Mouse (Mus musculus) embryonic facial prominence, embryonic 10.5 days (tissue): ENCODE data around the gene Nap1l4. TPM values are rescaled to one million over a fixed set of nuclear protein-coding genes. Genes with fewer than 3 reads are reported as not detected.

Experiments
- DNase-seq: peaks from one replicate; pipeline ENCODE4 v3.0.0-alpha.2; 2017; ENCODE audit warnings: low spot score
- H3K27ac ChIP-seq: fragments of 300-500 bp; sonication (generic); replicated peaks from 2 replicates; pipeline ENCODE4 v1.5.1; 2016; ENCODE audit warnings: mild to moderate bottlenecking
- H3K27me3 ChIP-seq: fragments of 300-500 bp; sonication (generic); replicated peaks from 2 replicates; pipeline ENCODE4 v1.6.1; 2016; ENCODE audit warnings: low read depth, mild to moderate bottlenecking; ENCODE audit not compliant: poor library complexity, severe bottlenecking
- H3K36me3 ChIP-seq: fragments of 300-500 bp; sonication (generic); replicated peaks from 2 replicates; pipeline ENCODE4 v1.6.1; 2016; ENCODE audit warnings: mild to moderate bottlenecking, moderate library complexity
- H3K4me1 ChIP-seq: fragments of 300-500 bp; sonication (generic); 2 replicates; pipeline ENCODE4 v1.6.1; 2016
- H3K4me3 ChIP-seq: fragments of 300-500 bp; sonication (generic); 2 replicates; pipeline ENCODE4 v1.5.1; 2016; ENCODE audit warnings: mild to moderate bottlenecking, moderate library complexity
- H3K9me3 ChIP-seq: fragments of 300-500 bp; sonication (generic); 2 replicates; pipeline ENCODE4 v1.6.1; 2016; ENCODE audit warnings: mild to moderate bottlenecking
- WGBS: fragments of 180-500 bp; shearing (Covaris S2); methylation state at CpG from one replicate; pipeline ENCODE4 v1.1.7; 2016; 5-methylcytosine and 5-hydroxymethylcytosine counted together
- polyA plus RNA-seq: library from polyadenylated mRNA; unstranded; fragments of >200 nt; fragmentation: Nextera tagmentation; extraction: Ambion mirVana; gene quantifications from 2 replicates; pipeline ENCODE4 v1.2.1, GENCODE M21; 2016

The Nap1l4 gene
- polyA plus RNA-seq, 1 experiment from 2014 or later: 377 TPM

DNA sequence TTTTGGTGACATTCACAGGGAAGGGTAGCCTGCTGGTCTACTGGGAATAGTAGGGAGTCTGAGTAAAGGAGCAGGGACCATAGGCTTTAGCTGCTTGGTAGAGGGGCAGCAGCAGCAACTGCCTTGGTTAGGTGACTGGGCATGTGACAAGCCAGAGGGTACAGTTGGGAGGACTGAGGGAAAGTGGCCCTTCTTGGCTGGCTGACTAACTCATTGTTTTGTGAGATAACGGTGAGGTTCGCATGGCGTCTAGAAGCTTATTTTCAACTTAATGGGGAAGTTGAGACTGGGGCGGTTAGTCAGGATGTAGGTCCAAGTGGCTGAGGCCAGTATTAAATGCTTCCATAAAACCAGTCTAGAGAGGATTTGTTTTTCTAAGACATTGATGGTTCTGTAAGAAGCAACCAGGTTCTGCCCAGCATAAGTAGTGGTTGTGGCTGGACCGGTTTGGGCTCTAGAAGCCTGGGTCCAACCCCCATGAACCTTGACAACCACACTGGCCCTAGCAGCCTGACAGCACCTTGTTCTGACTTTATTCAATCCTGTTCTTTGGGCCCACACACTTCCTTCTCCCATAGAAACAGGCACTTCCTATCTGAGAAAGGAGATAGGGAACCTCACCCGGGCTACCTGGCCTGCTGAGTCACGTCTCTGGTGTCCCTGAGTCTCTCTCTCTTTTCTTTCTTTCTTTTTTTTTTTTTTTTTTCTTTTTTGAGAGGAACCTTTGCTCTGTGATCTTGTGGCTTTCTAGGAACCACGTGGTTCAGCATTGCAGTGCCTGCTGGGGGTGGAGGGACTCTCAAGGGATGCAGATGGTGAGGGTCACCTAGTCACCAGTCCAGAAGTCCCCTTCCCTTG, 53.6 kb downstream of the Nap1l4 start:
- no peak overlapping the region for H3K27ac ChIP-seq
- H3K4me1 ChIP-seq: peaks cover 4% of the 10 kb centered on the region
- no peaks in the 10 kb centered on the region for H3K9me3 ChIP-seq
- H3K4me3 ChIP-seq: no peak overlapping the region
- 80% methylated on average over 8 of the region's 8 CpGs for WGBS
- no peaks in the 10 kb centered on the region for H3K36me3 ChIP-seq
- no peak for DNase-seq
- peaks cover 56% of the 10 kb centered on the region for H3K27me3 ChIP-seq

DNA sequence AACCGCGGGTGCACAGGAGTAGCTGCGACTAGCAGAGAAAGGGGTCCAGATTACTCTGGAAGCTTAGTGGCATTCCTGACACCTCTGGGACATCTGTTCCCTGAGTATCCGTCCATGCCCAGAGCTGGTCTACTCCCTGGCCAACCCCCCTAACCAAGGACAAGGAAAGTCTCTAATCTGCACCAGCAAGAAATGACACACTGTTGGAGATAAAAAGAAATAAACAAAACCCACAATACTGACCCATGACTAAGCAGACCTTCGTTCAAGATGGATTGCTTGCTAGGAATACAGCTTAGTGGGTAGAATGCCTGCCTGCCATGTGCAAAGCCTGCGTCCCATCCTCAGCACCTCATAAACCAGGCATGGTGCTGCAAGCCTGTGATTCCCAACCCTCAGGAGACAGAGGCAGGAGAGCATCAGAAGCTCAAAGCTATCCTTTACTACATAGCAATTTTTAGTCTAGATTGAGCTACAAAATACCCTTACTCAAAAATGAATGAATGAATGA, 55.2 kb downstream of the Nap1l4 start:
- Histone ChIP-seq H3K9me3 (no peaks in the 10 kb centered on the region), H3K27ac (no peak overlapping the region), H3K4me3 (no peak overlapping the region), H3K4me1 (peaks cover 6% of the 10 kb centered on the region), H3K36me3 (no peaks in the 10 kb centered on the region), H3K27me3 (peaks cover 53% of the 10 kb centered on the region)
- 91% methylated on average over 6 of the region's 6 CpGs for WGBS
- no peak for DNase-seq

DNA sequence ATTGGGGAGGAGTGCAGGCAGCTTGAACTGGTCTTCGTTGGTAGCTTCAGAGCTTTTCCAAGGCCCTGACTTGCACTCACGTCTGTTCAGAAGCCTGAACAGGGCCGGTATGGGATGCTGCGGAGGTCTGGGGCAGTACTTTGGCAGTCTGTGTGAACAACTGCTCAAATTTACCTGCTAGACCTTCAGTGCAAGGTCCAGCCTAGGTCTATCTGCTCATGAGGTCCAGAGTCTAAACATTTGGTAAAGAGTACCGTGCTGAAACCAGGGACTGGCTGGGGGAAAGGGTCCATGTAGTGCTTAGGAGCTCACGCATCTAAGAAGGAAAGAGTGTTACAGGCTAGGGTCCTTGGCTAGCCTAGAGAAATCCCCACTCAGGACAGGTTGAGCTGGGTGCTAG, 59.2 kb downstream of the Nap1l4 start:
- whole genome bisulfite sequencing: 80% methylated on average over 6 of the region's 6 CpGs
- peaks cover 33% of the 10 kb centered on the region for H3K27me3 ChIP-seq

DNA sequence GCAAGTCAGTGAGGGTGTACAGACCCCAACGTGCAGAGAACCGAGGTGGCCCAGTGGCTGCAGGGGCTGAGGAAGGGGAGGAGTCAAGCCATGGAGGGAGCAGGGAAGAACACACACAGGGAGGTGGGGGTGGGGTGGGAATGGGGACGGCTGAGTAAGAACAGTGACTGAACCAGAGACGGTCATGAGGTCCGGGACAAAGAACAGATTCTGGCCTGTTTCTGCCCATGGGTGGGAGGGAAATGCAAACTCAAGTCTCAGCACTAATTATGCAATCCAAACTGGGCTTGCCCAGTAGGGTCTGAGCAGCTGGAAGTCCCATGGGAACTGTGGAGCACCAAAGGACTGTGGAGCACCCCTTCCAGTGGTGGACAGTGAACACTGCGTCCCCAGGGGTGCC, 66.4 kb downstream of the Nap1l4 start:
- peak; percentile 50 for DNase-seq
- H3K4me1 ChIP-seq: peaks cover 9% of the 10 kb centered on the region
- no peak overlapping the region for H3K4me3 ChIP-seq
- peaks cover 33% of the 10 kb centered on the region for H3K27me3 ChIP-seq
- 11% methylated on average over 6 of the region's 6 CpGs for WGBS
- no peaks in the 10 kb centered on the region for H3K36me3 ChIP-seq
- H3K27ac ChIP-seq: peak overlapping the region; percentile 58; the same call in 1 of the 2 replicates
- H3K9me3 ChIP-seq: no peaks in the 10 kb centered on the region

More for the DNA sequence above, 59.2 kb downstream of the Nap1l4 start:
- H3K4me3 ChIP-seq: no peak overlapping the region
- H3K4me1 ChIP-seq: peaks cover 6% of the 10 kb centered on the region
- no peaks in the 10 kb centered on the region for H3K36me3 ChIP-seq
- H3K9me3 ChIP-seq: no peaks in the 10 kb centered on the region
- no peak for DNase-seq
- H3K27ac ChIP-seq: no peak overlapping the region

DNA sequence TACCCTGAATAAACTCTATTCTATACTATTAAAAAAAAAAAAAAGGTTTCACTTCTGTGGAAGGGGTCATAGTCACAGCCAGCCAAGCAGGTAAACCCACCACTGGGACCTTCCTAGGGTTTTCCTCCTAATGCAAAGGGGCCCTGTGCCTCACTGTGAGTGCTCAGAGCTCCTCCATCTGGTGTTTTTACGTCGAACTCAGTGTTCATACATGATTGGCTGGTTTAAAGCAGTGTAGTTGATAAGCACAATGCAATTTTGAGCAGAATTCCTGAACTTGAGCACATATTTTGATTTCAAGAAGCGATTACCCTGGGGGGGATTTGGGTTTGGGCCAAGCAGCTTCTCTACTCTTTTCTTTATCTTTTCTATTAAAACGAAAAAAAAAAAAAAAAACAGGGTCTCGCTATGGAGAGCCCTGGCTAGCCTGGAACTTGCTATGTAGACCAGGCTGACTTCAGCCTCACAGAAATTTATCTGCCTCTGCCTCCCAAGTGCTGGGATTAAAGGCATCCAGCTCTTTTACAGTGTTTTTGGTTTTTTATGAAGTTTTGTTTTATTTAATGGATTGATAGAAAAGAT, 67.0 kb downstream of the Nap1l4 start:
- Histone ChIP-seq H3K36me3 (no peaks in the 10 kb centered on the region), H3K4me1 (peaks cover 9% of the 10 kb centered on the region), H3K9me3 (no peaks in the 10 kb centered on the region), H3K27me3 (peaks cover 33% of the 10 kb centered on the region), H3K4me3 (no peak overlapping the region), H3K27ac (no peak overlapping the region)
- WGBS: 59% methylated on average over 5 of the region's 5 CpGs
- DNase-seq: no peak

DNA sequence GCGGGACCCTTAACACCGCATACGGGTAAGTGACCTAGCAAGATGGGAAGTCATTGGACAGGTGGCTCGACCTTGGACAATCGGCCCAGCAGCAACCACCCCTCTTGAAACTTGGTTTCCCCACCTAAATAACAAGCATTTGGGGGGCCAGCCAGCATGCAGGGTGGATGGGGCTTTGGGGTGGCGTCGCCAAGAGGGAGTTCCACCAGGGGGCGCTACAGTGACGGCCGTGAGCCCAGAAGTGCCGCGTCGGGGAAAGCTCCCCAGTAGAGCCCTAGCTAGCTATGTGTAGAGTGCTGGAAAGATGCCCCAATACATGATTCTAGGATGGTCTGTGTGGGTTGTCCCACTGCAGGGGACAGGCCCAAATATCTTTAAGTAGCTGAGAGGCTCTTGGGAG, 68.4 kb downstream of the Nap1l4 start:
- peaks cover 40% of the 10 kb centered on the region for H3K27me3 ChIP-seq
- no peak overlapping the region for H3K27ac ChIP-seq
- H3K9me3 ChIP-seq: no peaks in the 10 kb centered on the region
- DNase-seq: peak; percentile 65
- WGBS: 34% methylated on average over 13 of the region's 13 CpGs
- peaks cover 9% of the 10 kb centered on the region for H3K4me1 ChIP-seq
- no peak overlapping the region for H3K4me3 ChIP-seq
- no peaks in the 10 kb centered on the region for H3K36me3 ChIP-seq

DNA sequence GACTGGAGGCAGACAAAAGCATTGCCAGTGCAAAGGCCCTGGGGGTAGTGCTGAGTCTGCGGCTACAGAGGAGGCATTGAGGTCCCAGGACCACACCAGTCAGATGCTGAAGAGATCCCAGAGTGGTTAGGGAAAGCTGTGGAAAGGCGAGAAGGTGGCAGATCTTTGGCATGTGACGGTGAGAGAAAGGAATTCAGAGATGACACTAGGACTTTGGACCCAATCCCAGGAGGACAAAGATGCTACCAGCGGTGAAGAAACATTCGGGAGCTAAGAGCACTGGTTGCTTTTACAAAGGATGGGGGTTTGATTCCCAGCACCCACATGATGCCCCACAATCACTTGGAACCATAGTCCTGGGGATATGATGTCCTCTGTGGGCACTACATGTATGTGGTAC, 71.1 kb downstream of the Nap1l4 start:
- Histone ChIP-seq H3K4me1 (peaks cover 14% of the 10 kb centered on the region), H3K9me3 (no peaks in the 10 kb centered on the region), H3K27ac (no peak overlapping the region), H3K27me3 (peaks cover 36% of the 10 kb centered on the region), H3K36me3 (no peaks in the 10 kb centered on the region), H3K4me3 (no peak overlapping the region)
- no peak for DNase-seq
- 87% methylated on average over 5 of the region's 5 CpGs for WGBS

DNA sequence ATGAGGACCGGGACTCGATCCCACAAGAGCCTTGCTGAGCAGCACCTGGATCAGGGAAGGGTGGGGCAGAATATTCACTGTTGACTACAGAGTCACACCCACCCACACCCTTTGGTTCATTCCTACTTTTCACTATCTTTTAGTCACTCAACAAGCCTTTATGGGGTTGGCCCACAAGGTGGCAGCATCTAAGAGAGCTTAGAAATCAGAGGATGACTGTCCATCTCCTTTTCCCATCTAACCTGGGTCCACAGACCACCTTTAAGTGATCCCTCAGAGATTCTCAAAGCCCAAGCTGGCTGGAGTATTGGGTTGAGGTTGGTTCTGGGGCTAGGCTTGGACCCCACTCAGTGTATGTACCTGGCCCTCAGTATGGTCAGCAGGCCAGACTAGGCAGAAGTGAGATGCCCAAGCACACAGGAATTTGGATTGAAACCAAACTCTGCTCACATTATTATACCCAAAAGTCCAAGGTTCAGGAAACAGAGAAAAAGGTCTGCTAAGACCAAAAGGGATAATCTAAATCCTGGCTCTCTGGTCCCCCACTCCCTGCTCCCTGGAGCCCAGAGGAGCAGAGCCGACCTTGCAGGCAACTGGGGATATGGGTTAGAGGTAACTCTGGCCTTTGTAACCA, 72.1 kb downstream of the Nap1l4 start:
- H3K4me3 ChIP-seq: no peak overlapping the region
- DNase-seq: no peak
- peaks cover 35% of the 10 kb centered on the region for H3K27me3 ChIP-seq
- WGBS: 87% methylated on average over 3 of the region's 3 CpGs
- H3K36me3 ChIP-seq: no peaks in the 10 kb centered on the region
- no peaks in the 10 kb centered on the region for H3K9me3 ChIP-seq
- H3K27ac ChIP-seq: no peak overlapping the region
- H3K4me1 ChIP-seq: peaks cover 6% of the 10 kb centered on the region; the same call in 1 of the 2 replicates

DNA sequence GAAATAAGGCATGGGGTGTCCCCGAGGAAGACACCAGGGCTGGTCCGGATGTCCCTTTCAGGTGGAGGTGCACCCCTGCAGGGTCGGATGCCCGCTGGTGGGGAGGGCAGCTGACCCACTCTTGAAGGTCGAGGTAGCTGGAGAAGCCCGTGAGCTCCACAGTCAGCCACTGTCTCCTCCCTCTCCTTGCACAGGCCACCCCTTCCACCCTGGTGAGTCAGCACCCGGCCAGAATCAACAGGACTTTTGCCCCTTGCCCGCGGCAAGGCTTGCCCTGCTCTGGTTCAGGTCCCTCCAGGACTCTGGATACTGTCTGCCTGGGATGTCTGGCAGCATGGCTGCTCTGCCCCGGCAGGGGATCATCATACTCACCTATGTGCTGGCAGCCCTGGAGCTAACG, 73.0 kb downstream of the Nap1l4 start:
- 75% methylated on average over 11 of the region's 11 CpGs for WGBS
- peaks cover 35% of the 10 kb centered on the region for H3K27me3 ChIP-seq
- no peak overlapping the region for H3K27ac ChIP-seq

DNA sequence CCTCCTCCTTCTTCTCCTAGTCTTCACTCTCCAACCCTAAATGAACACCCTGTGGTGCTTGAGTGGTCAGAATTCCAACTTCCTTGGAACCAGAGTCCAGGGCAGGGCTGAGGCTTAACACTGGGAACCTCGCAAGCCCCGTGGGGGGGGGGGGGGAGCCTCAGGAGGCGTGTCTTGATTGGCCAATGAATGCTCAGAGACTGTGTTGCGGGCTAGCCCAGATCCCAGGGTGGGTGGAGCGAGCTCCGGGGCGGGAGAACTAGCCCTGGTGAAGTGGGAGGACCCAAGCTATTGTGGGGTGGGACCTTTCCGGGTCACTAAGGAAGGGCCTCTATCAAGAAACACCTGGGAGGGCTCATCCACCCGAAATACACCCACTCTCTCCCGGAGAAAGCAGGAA, 74.1 kb downstream of the Nap1l4 start:
- H3K36me3 ChIP-seq: no peaks in the 10 kb centered on the region
- 30% methylated on average over 10 of the region's 10 CpGs for WGBS
- no peaks in the 10 kb centered on the region for H3K9me3 ChIP-seq
- no peak for DNase-seq
- no peak overlapping the region for H3K27ac ChIP-seq
- H3K4me3 ChIP-seq: no peak overlapping the region
- H3K4me1 ChIP-seq: peaks cover 8% of the 10 kb centered on the region
- peaks cover 27% of the 10 kb centered on the region for H3K27me3 ChIP-seq

More for the DNA sequence above, 73.0 kb downstream of the Nap1l4 start:
- DNase-seq: no peak
- Histone ChIP-seq H3K4me3 (no peak overlapping the region), H3K9me3 (no peaks in the 10 kb centered on the region), H3K4me1 (peaks cover 6% of the 10 kb centered on the region; the same call in 1 of the 2 replicates), H3K36me3 (no peaks in the 10 kb centered on the region)

DNA sequence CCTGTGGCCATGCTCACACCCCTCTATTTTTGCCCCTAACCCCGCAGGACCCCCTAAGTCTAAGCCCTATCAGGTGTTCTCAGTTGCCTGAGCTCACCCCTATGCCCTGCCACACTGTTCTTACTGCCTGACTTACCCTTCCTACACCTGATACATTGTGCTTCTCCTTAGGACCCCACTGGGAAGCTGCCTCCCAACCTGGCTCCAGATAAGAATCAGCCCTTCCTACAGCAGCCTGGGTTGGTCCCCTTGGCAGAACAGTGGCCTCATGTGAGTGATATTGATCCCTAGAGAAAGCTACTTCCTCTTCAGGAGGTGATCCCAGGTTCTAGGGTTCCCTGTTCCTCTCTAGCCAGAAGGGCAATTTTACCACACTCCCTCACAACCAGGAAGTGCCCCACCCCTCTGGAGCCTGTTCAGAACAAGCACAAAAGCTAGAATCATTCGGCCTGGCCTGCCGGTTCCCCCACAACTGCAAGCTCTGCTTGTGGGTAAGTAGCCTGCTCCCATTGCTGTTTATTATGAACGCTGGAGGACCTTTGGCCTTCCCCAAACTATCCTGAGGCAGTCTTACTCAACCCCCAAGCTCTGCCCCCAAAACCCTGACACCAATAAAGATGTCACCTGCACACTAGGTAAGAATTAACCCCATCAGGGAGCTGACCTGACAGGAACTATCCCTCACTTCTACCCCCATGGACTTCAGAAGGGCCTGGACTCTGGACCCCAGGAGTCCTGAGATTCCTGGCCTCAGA, 75.4 kb downstream of the Nap1l4 start, which contains the start of gene Slc22a18:
Slc22a18 (plus strand) TSS at position 390 of the 755 bp plus-strand sequence.
- Histone ChIP-seq H3K27me3 (peaks cover 26% of the 10 kb centered on the region), H3K36me3 (no peaks in the 10 kb centered on the region), H3K9me3 (no peaks in the 10 kb centered on the region), H3K4me3 (no peak within 1 kb of the TSS), H3K4me1 (peaks cover 12% of the 10 kb centered on the region), H3K27ac (no peak within 1 kb of the TSS)
- DNase-seq: no peak
- WGBS: 49% methylated on average over 4 of the region's 4 CpGs

DNA sequence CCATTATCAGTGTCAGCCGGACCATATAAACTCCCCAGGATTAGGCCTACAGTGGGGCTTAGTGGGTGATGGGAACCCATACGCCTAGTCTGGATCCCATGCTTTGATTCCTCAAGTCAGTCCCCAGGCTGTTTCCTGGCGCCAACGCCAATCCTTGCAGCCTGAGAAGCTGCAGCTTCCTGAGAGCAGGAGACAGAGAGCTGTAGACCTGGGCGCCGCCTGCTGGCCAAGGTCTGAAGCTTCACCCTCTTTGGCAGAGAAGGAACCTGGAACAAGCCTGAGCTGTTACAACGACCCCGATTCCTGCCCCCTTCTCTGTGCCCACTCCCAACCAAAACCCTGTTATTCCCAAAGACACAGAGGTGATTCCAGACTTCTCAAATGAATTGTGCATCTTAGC, 79.0 kb downstream of the Nap1l4 start:
- peak; percentile 85 for DNase-seq
- peaks cover 47% of the 10 kb centered on the region for H3K27me3 ChIP-seq
- WGBS: 29% methylated on average over 8 of the region's 8 CpGs

More for the DNA sequence above, 79.0 kb downstream of the Nap1l4 start:
- Histone ChIP-seq H3K27ac (no peak overlapping the region), H3K4me3 (no peak overlapping the region), H3K4me1 (peaks cover 44% of the 10 kb centered on the region), H3K36me3 (no peaks in the 10 kb centered on the region), H3K9me3 (peaks cover 3% of the 10 kb centered on the region)
